Mouse (Mus musculus) limb, embryonic 14.5 days (tissue): ENCODE measurements around the gene Acy3. TPM values are rescaled to one million over a fixed set of nuclear protein-coding genes. Genes with fewer than 3 reads are reported as not detected.
"Not testable (repeated sequence)": the region's sequence is repeated elsewhere in the genome, so short reads cannot be mapped to it uniquely, and the experiment has no call there.

ENCODE experiments used
- ATAC-seq: fragments of 200-750 bp; cut with Nextera tagmentation; 2 replicates; pipeline ENCODE4 v1.8.0; 2017; ENCODE audit warnings: low read depth, moderate number of reproducible peaks, moderate TSS enrichment; ENCODE audit not compliant: low FRiP score
- DNase-seq: peaks from one replicate; pipeline ENCODE4 v3.0.0-alpha.2; 2015; ENCODE audit warnings: low spot score
- H3K27ac ChIP-seq: fragments of 300-500 bp; sonication (generic); replicated peaks from 2 replicates; pipeline ENCODE4 v1.5.1; 2014; ENCODE audit warnings: low read depth, mild to moderate bottlenecking, low read length, moderate library complexity, mixed read lengths
- H3K27me3 ChIP-seq: fragments of 300-500 bp; sonication (generic); 2 replicates; pipeline ENCODE4 v1.6.1; 2014; ENCODE audit warnings: low read length, mixed read lengths; ENCODE audit not compliant: control insufficient read depth, insufficient read depth
- H3K36me3 ChIP-seq: fragments of 300-500 bp; sonication (generic); 2 replicates; pipeline ENCODE4 v1.6.1; 2014; ENCODE audit warnings: mild to moderate bottlenecking, low read length, moderate library complexity, mixed read lengths; ENCODE audit not compliant: control insufficient read depth, insufficient read depth
- H3K4me1 ChIP-seq: fragments of 300-500 bp; sonication (generic); 2 replicates; pipeline ENCODE4 v1.6.1; 2014; ENCODE audit warnings: antibody characterized with exemption, low read length, mixed read lengths; ENCODE audit not compliant: control insufficient read depth, insufficient read depth
- H3K4me2 ChIP-seq: fragments of 300-500 bp; sonication (generic); replicated peaks from 2 replicates; pipeline ENCODE4 v1.6.1; 2014; ENCODE audit warnings: low read depth, mild to moderate bottlenecking, low read length, moderate library complexity; ENCODE audit not compliant: severe bottlenecking
- H3K4me3 ChIP-seq: fragments of 300-500 bp; sonication (generic); replicated peaks from 2 replicates; pipeline ENCODE4 v1.5.1; 2014; ENCODE audit warnings: low read length
- H3K9ac ChIP-seq: fragments of 300-500 bp; sonication (generic); 2 replicates; pipeline ENCODE4 v1.6.1; 2014; ENCODE audit warnings: mild to moderate bottlenecking, low read depth, low read length, moderate library complexity; ENCODE audit not compliant: severe bottlenecking
- H3K9me3 ChIP-seq: fragments of 300-500 bp; sonication (generic); 2 replicates; pipeline ENCODE4 v1.6.1; 2016; ENCODE audit warnings: low read length; ENCODE audit not compliant: control insufficient read depth
- POLR2A ChIP-seq: fragments of 200-500 bp; IDR thresholded peaks from 2 replicates; pipeline ENCODE4 v1.8.0; 2012; ENCODE audit warnings: inconsistent platforms, mild to moderate bottlenecking, moderate library complexity, borderline replicate concordance; ENCODE audit not compliant: insufficient read depth, insufficient read length; ENCODE audit errors: extremely low read depth
- WGBS: fragments of 180-500 bp; shearing (Covaris S2); extraction: QIAGEN DNeasy Blood & Tissue Kit; methylation state at CpG from one replicate; pipeline ENCODE4 v1.1.7; 2014; 5-methylcytosine and 5-hydroxymethylcytosine counted together
- polyA plus RNA-seq, 2 experiments: library from polyadenylated mRNA; depleted of rRNA in 1 of 2; stranded (reverse) in 1 of 2; unstranded in 1 of 2; fragments of >200 nt; fragmentation: Nextera tagmentation in 1 of 2; extraction: Ambion mirVana in 1 of 2; gene quantifications; 2 replicates each; pipeline versions ENCODE4 v1.2.1 to v1.2.3; 2012 to 2014

Acy3 gene
- polyA plus RNA-seq, 2 experiments, result 9.2 to 9.4 TPM

DNA sequence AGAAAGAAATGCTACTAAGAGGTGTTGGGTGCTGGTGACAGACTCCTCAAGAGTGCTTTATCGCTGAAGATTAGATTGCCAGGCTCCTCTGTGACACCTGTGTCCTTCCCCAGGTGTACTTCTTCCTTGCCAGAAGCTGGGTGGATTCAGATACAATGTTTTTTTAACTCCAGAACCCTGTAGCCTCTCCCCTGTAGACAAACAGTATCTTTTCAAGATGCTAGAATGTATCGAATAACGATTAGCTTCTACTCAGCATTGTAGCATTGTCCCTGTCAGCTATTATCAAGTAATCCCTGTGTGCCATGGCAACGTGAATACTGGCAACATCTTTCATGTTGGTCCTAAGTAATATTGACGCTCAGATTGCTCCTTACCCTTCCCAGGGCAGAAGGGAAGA is 47.4 kb downstream of the Acy3 start:
- Histone ChIP-seq H3K4me2 (no peak overlapping the region), H3K9ac (no peak overlapping the region), H3K36me3 (no peaks in the 10 kb centered on the region), H3K4me1 (no peaks in the 10 kb centered on the region; the same call in 1 of the 2 replicates), H3K27ac (no peak overlapping the region), H3K4me3 (no peak overlapping the region), H3K27me3 (no peaks in the 10 kb centered on the region), H3K9me3 (no peaks in the 10 kb centered on the region)
- DNase-seq (no peak), ATAC-seq (no peak)
- WGBS, result 68% methylated on average over 5 of the region's 5 CpGs
- TF ChIP-seq POLR2A, result no peak

DNA sequence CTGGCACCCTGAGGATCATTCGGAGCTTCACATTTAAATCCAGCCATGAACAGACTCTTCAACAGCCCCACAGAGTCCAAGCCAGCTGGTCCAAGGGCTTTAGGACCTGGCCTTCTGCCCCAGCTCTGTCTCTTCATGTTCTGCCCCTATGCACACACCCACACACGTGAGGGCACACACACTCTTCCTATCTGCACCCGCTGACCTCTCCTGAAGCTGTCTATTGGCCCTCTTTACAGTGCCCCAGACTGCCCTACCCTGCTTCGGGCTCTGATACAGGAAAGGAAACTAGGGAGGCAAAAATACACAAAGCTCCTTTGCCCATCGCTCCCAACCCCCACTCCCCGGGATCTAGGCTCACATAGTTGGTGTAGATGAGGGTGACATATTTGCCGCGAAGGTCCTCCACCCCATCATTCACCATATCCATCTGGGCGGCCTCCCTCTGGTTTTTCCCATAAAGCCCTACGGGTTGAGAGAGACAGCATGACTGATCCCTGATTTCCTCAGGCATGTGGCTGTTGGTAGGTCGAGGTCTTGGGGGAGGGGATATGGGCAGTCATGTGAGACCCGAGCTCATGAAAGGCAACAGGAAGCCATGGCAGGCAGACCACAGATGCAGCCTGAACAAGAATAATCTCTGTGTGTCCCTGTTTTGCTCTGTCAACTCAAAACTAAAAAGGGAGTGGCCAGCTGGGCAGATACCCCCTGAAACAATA is 50.1 kb downstream of the Acy3 start:
- Histone ChIP-seq H3K9ac (no peak overlapping the region), H3K36me3 (no peaks in the 10 kb centered on the region), H3K27me3 (no peaks in the 10 kb centered on the region), H3K4me2 (no peak overlapping the region), H3K4me1 (no peaks in the 10 kb centered on the region; the same call in 1 of the 2 replicates), H3K9me3 (no peaks in the 10 kb centered on the region), H3K27ac (no peak overlapping the region), H3K4me3 (no peak overlapping the region)
- WGBS, result 77% methylated on average over 12 of the region's 12 CpGs
- no peak for TF ChIP-seq POLR2A
- ATAC-seq (no peak), DNase-seq (no peak)

DNA sequence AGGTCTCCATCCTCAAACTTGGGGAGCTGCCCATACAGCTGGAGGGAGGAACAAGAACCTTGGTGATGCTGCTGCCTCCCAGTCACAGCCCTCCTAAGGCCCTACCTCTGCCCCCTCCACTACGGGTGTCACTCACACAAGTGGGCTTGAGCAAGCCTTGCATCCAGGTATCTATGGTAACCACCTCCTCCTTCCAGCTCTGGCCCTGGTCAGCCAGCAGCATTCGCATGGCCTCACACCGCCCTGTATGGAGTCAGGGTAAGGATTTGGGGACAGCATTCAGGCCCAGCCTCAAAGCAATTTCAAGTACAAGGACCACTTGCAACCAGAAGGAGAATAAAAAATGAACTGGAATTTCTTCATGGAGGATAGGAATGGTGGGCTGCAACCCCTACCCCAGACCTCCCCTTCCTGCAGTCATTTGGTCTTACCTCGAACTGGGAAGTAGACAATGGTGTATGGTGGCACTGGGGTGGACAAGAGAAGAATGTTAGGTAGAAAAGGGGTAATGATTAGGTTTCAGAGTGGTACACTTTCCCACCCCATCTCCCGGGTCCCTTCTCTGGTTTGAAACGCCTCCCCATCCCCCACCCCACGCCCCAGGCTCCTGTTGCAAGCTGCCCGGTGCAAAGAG is 50.9 kb downstream of the Acy3 start:
- Histone ChIP-seq H3K9ac (peak overlapping the region; percentile 81), H3K4me2 (peak overlapping the region; percentile 80), H3K27ac (peak overlapping the region; percentile 81), H3K4me3 (peak overlapping the region; percentile 71)
- peak; percentile 20 for ATAC-seq
- H3K27me3 ChIP-seq, DNase-seq, H3K36me3 ChIP-seq, H3K9me3 ChIP-seq, H3K4me1 ChIP-seq: not testable (repeated sequence)
- WGBS, result 24% methylated on average over 7 of the region's 8 CpGs

- Histone ChIP-seq H3K4me2 (peak within 1 kb of the TSS; percentile 80), H3K27ac (peak within 1 kb of the TSS; percentile 81), H3K4me1 (no peaks in the 10 kb centered on the region; the same call in 1 of the 2 replicates), H3K9ac (peak within 1 kb of the TSS; percentile 81), H3K36me3 (no peaks in the 10 kb centered on the region), H3K9me3 (no peaks in the 10 kb centered on the region), H3K4me3 (peak within 1 kb of the TSS; percentile 71), H3K27me3 (no peaks in the 10 kb centered on the region)
- DNase-seq (peak; percentile 91), ATAC-seq (peak; percentile 91)
- WGBS, result 2% methylated on average over 17 of the region's 26 CpGs
- peak; percentile 67; the same call in 1 of the 2 replicates for TF ChIP-seq POLR2A
Observed at GRCm38 (mm10) chr19:4037788-4038232, 51.4 kb downstream of the Acy3 start, which contains the start of gene Gstp1. Gene Gstp1 (minus strand): TSS chr19:4037985.

Other genes starting within 250 kb of the Acy3 start
Only the 30 nearest of the 32 such genes appear.
- gene Kmt5b, start 219.1 kb upstream of the Acy3 start, polyA plus RNA-seq (2012; rRNA removed), result 36.5 TPM in 2 replicates
- gene Kmt5b, start 219.1 kb upstream of the Acy3 start, polyA plus RNA-seq (2014; fragmentation: Nextera tagmentation; extraction: Ambion mirVana), result 25.2 and 31.8 TPM in 2 replicates
- gene Chka, start 134.8 kb upstream of the Acy3 start, polyA plus RNA-seq (2012; rRNA removed), result 65.4 and 68.6 TPM in 2 replicates
- gene Chka, start 134.8 kb upstream of the Acy3 start, polyA plus RNA-seq (2014; fragmentation: Nextera tagmentation; extraction: Ambion mirVana), result 32.7 and 37.2 TPM in 2 replicates
- 145 and 191 TPM in 2 replicates for gene Tcirg1, start 79.4 kb upstream of the Acy3 start, polyA plus RNA-seq (2012; rRNA removed)
- 36.8 and 37.8 TPM in 2 replicates for gene Tcirg1, start 79.4 kb upstream of the Acy3 start, polyA plus RNA-seq (2014; fragmentation: Nextera tagmentation; extraction: Ambion mirVana)
- 186 and 202 TPM in 2 replicates for gene Ndufs8, start 73.8 kb upstream of the Acy3 start, polyA plus RNA-seq (2012; rRNA removed)
- 314 and 322 TPM in 2 replicates for gene Ndufs8, start 73.8 kb upstream of the Acy3 start, polyA plus RNA-seq (2014; fragmentation: Nextera tagmentation; extraction: Ambion mirVana)
- 1.8 and 1.9 TPM in 2 replicates for gene Aldh3b1, start 56.8 kb upstream of the Acy3 start, polyA plus RNA-seq (2012; rRNA removed)
- 2.6 and 2.9 TPM in 2 replicates for gene Aldh3b1, start 56.8 kb upstream of the Acy3 start, polyA plus RNA-seq (2014; fragmentation: Nextera tagmentation; extraction: Ambion mirVana)
- 33.3 and 40.7 TPM in 2 replicates for gene Unc93b1, start 51.4 kb upstream of the Acy3 start, polyA plus RNA-seq (2012; rRNA removed)
- gene Unc93b1, start 51.4 kb upstream of the Acy3 start, polyA plus RNA-seq (2014; fragmentation: Nextera tagmentation; extraction: Ambion mirVana), result 21.9 and 23.3 TPM in 2 replicates
- gene Aldh3b3, start 27.9 kb upstream of the Acy3 start, polyA plus RNA-seq (2012; rRNA removed), result 0.32 and 0.52 TPM in 2 replicates
- 0.33 and 0.39 TPM in 2 replicates for gene Aldh3b3, start 27.9 kb upstream of the Acy3 start, polyA plus RNA-seq (2014; fragmentation: Nextera tagmentation; extraction: Ambion mirVana)
- 10.7 and 14.5 TPM in 2 replicates for gene Aldh3b2, start 14.2 kb upstream of the Acy3 start, polyA plus RNA-seq (2012; rRNA removed)
- gene Aldh3b2, start 14.2 kb upstream of the Acy3 start, polyA plus RNA-seq (2014; fragmentation: Nextera tagmentation; extraction: Ambion mirVana), result 28.1 and 30.3 TPM in 2 replicates
- 0.08 and 0.12 TPM in 2 replicates for gene Tbx10, start 6.2 kb downstream of the Acy3 start, polyA plus RNA-seq (2012; rRNA removed)
- gene Tbx10, start 6.2 kb downstream of the Acy3 start, polyA plus RNA-seq (2014; fragmentation: Nextera tagmentation; extraction: Ambion mirVana), result 0.28 TPM in 1 of 2 replicates, not detected in the other
- 18.3 and 21.0 TPM in 2 replicates for gene Nudt8, start 14.0 kb downstream of the Acy3 start, polyA plus RNA-seq (2012; rRNA removed)
- gene Nudt8, start 14.0 kb downstream of the Acy3 start, polyA plus RNA-seq (2014; fragmentation: Nextera tagmentation; extraction: Ambion mirVana), result 35.8 and 38.9 TPM in 2 replicates
- 7.0 and 8.0 TPM in 2 replicates for gene Gm49405, start 14.1 kb downstream of the Acy3 start, polyA plus RNA-seq (2012; rRNA removed)
- gene Gm49405, start 14.1 kb downstream of the Acy3 start, polyA plus RNA-seq (2014; fragmentation: Nextera tagmentation; extraction: Ambion mirVana), result 2.3 and 3.3 TPM in 2 replicates
- 19.6 and 22.4 TPM in 2 replicates for gene Doc2g, start 16.7 kb downstream of the Acy3 start, polyA plus RNA-seq (2012; rRNA removed)
- 3.4 and 3.9 TPM in 2 replicates for gene Doc2g, start 16.7 kb downstream of the Acy3 start, polyA plus RNA-seq (2014; fragmentation: Nextera tagmentation; extraction: Ambion mirVana)
- 141 and 157 TPM in 2 replicates for gene Ndufv1, start 26.2 kb downstream of the Acy3 start, polyA plus RNA-seq (2012; rRNA removed)
- 193 and 194 TPM in 2 replicates for gene Ndufv1, start 26.2 kb downstream of the Acy3 start, polyA plus RNA-seq (2014; fragmentation: Nextera tagmentation; extraction: Ambion mirVana)
- gene Gstp1, start 51.4 kb downstream of the Acy3 start, polyA plus RNA-seq (2012; rRNA removed), result 291 and 325 TPM in 2 replicates
- 508 and 540 TPM in 2 replicates for gene Gstp1, start 51.4 kb downstream of the Acy3 start, polyA plus RNA-seq (2014; fragmentation: Nextera tagmentation; extraction: Ambion mirVana)
- 10.7 and 10.8 TPM in 2 replicates for gene Gstp2, start 59.5 kb downstream of the Acy3 start, polyA plus RNA-seq (2012; rRNA removed)
- 0.87 and 1.7 TPM in 2 replicates for gene Gstp2, start 59.5 kb downstream of the Acy3 start, polyA plus RNA-seq (2014; fragmentation: Nextera tagmentation; extraction: Ambion mirVana)
- 0.63 and 0.69 TPM in 2 replicates for gene Gstp3, start 73.0 kb downstream of the Acy3 start, polyA plus RNA-seq (2012; rRNA removed)
- 0.41 and 0.47 TPM in 2 replicates for gene Gstp3, start 73.0 kb downstream of the Acy3 start, polyA plus RNA-seq (2014; fragmentation: Nextera tagmentation; extraction: Ambion mirVana)
- gene Cabp2, start 95.0 kb downstream of the Acy3 start, polyA plus RNA-seq (2012; rRNA removed), result not detected in 2 replicates
- gene Cabp2, start 95.0 kb downstream of the Acy3 start, polyA plus RNA-seq (2014; fragmentation: Nextera tagmentation; extraction: Ambion mirVana), result not detected in 2 replicates
- gene Cdk2ap2, start 110.6 kb downstream of the Acy3 start, polyA plus RNA-seq (2012; rRNA removed), result 45.2 and 52.1 TPM in 2 replicates
- gene Cdk2ap2, start 110.6 kb downstream of the Acy3 start, polyA plus RNA-seq (2014; fragmentation: Nextera tagmentation; extraction: Ambion mirVana), result 67.0 and 67.6 TPM in 2 replicates
- gene Pitpnm1, start 113.4 kb downstream of the Acy3 start, polyA plus RNA-seq (2012; rRNA removed), result 16.2 and 20.8 TPM in 2 replicates
- 4.5 and 6.7 TPM in 2 replicates for gene Pitpnm1, start 113.4 kb downstream of the Acy3 start, polyA plus RNA-seq (2014; fragmentation: Nextera tagmentation; extraction: Ambion mirVana)
- gene Aip, start 139.3 kb downstream of the Acy3 start, polyA plus RNA-seq (2012; rRNA removed), result 96.0 and 119 TPM in 2 replicates
- gene Aip, start 139.3 kb downstream of the Acy3 start, polyA plus RNA-seq (2014; fragmentation: Nextera tagmentation; extraction: Ambion mirVana), result 86.4 and 95.7 TPM in 2 replicates
- 0.01 and 0.05 TPM in 2 replicates for gene Gpr152, start 153.2 kb downstream of the Acy3 start, polyA plus RNA-seq (2012; rRNA removed)
- gene Gpr152, start 153.2 kb downstream of the Acy3 start, polyA plus RNA-seq (2014; fragmentation: Nextera tagmentation; extraction: Ambion mirVana), result not detected in 2 replicates
- 0.05 and 0.06 TPM in 2 replicates for gene Cabp4, start 157.5 kb downstream of the Acy3 start, polyA plus RNA-seq (2012; rRNA removed)
- 0.10 TPM in 2 replicates for gene Cabp4, start 157.5 kb downstream of the Acy3 start, polyA plus RNA-seq (2014; fragmentation: Nextera tagmentation; extraction: Ambion mirVana)
- 229 and 261 TPM in 2 replicates for gene Coro1b, start 162.0 kb downstream of the Acy3 start, polyA plus RNA-seq (2012; rRNA removed)
- gene Coro1b, start 162.0 kb downstream of the Acy3 start, polyA plus RNA-seq (2014; fragmentation: Nextera tagmentation; extraction: Ambion mirVana), result 148 and 153 TPM in 2 replicates
- gene Ptprcap, start 167.0 kb downstream of the Acy3 start, polyA plus RNA-seq (2012; rRNA removed), result 7.0 and 8.9 TPM in 2 replicates
- gene Ptprcap, start 167.0 kb downstream of the Acy3 start, polyA plus RNA-seq (2014; fragmentation: Nextera tagmentation; extraction: Ambion mirVana), result 7.8 and 8.9 TPM in 2 replicates
- gene Rps6kb2, start 176.8 kb downstream of the Acy3 start, polyA plus RNA-seq (2012; rRNA removed), result 76.4 and 85.1 TPM in 2 replicates
- 43.0 and 47.2 TPM in 2 replicates for gene Rps6kb2, start 176.8 kb downstream of the Acy3 start, polyA plus RNA-seq (2014; fragmentation: Nextera tagmentation; extraction: Ambion mirVana)
- 2.6 and 5.6 TPM in 2 replicates for gene Carns1, start 188.9 kb downstream of the Acy3 start, polyA plus RNA-seq (2012; rRNA removed)
- gene Carns1, start 188.9 kb downstream of the Acy3 start, polyA plus RNA-seq (2014; fragmentation: Nextera tagmentation; extraction: Ambion mirVana), result 1.4 and 1.8 TPM in 2 replicates
- gene Tbc1d10c, start 204.7 kb downstream of the Acy3 start, polyA plus RNA-seq (2012; rRNA removed), result 4.5 and 5.8 TPM in 2 replicates
- 3.5 and 3.9 TPM in 2 replicates for gene Tbc1d10c, start 204.7 kb downstream of the Acy3 start, polyA plus RNA-seq (2014; fragmentation: Nextera tagmentation; extraction: Ambion mirVana)
- gene Ppp1ca, start 205.5 kb downstream of the Acy3 start, polyA plus RNA-seq (2012; rRNA removed), result 490 and 517 TPM in 2 replicates
- gene Ppp1ca, start 205.5 kb downstream of the Acy3 start, polyA plus RNA-seq (2014; fragmentation: Nextera tagmentation; extraction: Ambion mirVana), result 794 and 821 TPM in 2 replicates
- gene Rad9a, start 215.1 kb downstream of the Acy3 start, polyA plus RNA-seq (2012; rRNA removed), result 57.5 and 75.5 TPM in 2 replicates
- gene Rad9a, start 215.1 kb downstream of the Acy3 start, polyA plus RNA-seq (2014; fragmentation: Nextera tagmentation; extraction: Ambion mirVana), result 33.3 and 38.0 TPM in 2 replicates
- gene Clcf1, start 227.7 kb downstream of the Acy3 start, polyA plus RNA-seq (2012; rRNA removed), result 42.8 and 61.2 TPM in 2 replicates
- gene Clcf1, start 227.7 kb downstream of the Acy3 start, polyA plus RNA-seq (2014; fragmentation: Nextera tagmentation; extraction: Ambion mirVana), result 7.7 and 8.7 TPM in 2 replicates